Mouse (Mus musculus): ENCODE results near the gene Tanc1. TPM values are rescaled to one million over a fixed set of nuclear protein-coding genes. Genes with fewer than 3 reads are reported as not detected.

Gene Tanc1
- total and polyA plus RNA-seq, 3 experiments: 0.03 to 6.9 (median 0.49) TPM

GRCm38 (mm10) chr2:59688261-59689104 lies 76.6 kb downstream of the Tanc1 start:
- H3K9me3 ChIP-seq (replicated peaks): no peaks in the 10 kb centered on the region
- TF ChIP-seq GATA1 (IDR thresholded peaks at IDR 0.05; ENCODE audit: borderline replicate concordance, low read length): no peak
- no peak for TF ChIP-seq GATA2 (IDR thresholded peaks at IDR 0.05; ENCODE audit: borderline replicate concordance, low read depth, low read length)
- TF ChIP-seq CTCF (IDR thresholded peaks at IDR 0.05; ENCODE audit: low read depth, low read length): no peak
- TF ChIP-seq TAL1 (conservative IDR thresholded peaks at IDR 0.05; ENCODE audit: low read depth, low read length): no peak
- TF ChIP-seq POLR2AphosphoS5 (IDR thresholded peaks at IDR 0.05; ENCODE audit: insufficient replicate concordance, low read depth, low read length): no peak
- H3K27me3 ChIP-seq (ENCODE audit: insufficient read depth, low read length): peaks cover 5% of the 10 kb centered on the region
- no peak for ATAC-seq (ENCODE audit: extremely low read depth, insufficient number of reproducible peaks, low FRiP score, poor library complexity, severe bottlenecking)
- no peak for DNase-seq (ENCODE audit: low spot score)
- no peaks in the 10 kb centered on the region for H3K4me1 ChIP-seq (ENCODE audit: insufficient read depth, low read depth, low read length)
- no peak overlapping the region for H3K4me3 ChIP-seq (ENCODE audit: low read depth, low read length)
- H3K36me3 ChIP-seq (replicated peaks): no peaks in the 10 kb centered on the region

GRCm38 (mm10) chr2:59691112-59691511 lies 79.3 kb downstream of the Tanc1 start:
- Histone ChIP-seq H3K9me3 (replicated peaks) (no peaks in the 10 kb centered on the region), H3K4me3 (ENCODE audit: low read depth, low read length) (no peak overlapping the region), H3K27me3 (ENCODE audit: insufficient read depth, low read length) (peaks cover 5% of the 10 kb centered on the region), H3K36me3 (replicated peaks) (no peaks in the 10 kb centered on the region), H3K4me1 (ENCODE audit: insufficient read depth, low read depth, low read length) (no peaks in the 10 kb centered on the region)
- ATAC-seq (ENCODE audit: extremely low read depth, insufficient number of reproducible peaks, low FRiP score, poor library complexity, severe bottlenecking) (no peak), DNase-seq (ENCODE audit: low spot score) (no peak)
- TF ChIP-seq GATA2 (IDR thresholded peaks at IDR 0.05; ENCODE audit: borderline replicate concordance, low read depth, low read length) (no peak), POLR2AphosphoS5 (IDR thresholded peaks at IDR 0.05; ENCODE audit: insufficient replicate concordance, low read depth, low read length) (no peak), CTCF (IDR thresholded peaks at IDR 0.05; ENCODE audit: low read depth, low read length) (no peak), TAL1 (conservative IDR thresholded peaks at IDR 0.05; ENCODE audit: low read depth, low read length) (no peak), GATA1 (IDR thresholded peaks at IDR 0.05; ENCODE audit: borderline replicate concordance, low read length) (no peak)

- TF ChIP-seq POLR2AphosphoS5 (IDR thresholded peaks at IDR 0.05; ENCODE audit: insufficient replicate concordance, low read depth, low read length) (no peak), GATA1 (IDR thresholded peaks at IDR 0.05; ENCODE audit: borderline replicate concordance, low read length) (no peak), TAL1 (conservative IDR thresholded peaks at IDR 0.05; ENCODE audit: low read depth, low read length) (no peak), CTCF (IDR thresholded peaks at IDR 0.05; ENCODE audit: low read depth, low read length) (no peak), GATA2 (IDR thresholded peaks at IDR 0.05; ENCODE audit: borderline replicate concordance, low read depth, low read length) (no peak)
- no peak for ATAC-seq (ENCODE audit: extremely low read depth, insufficient number of reproducible peaks, low FRiP score, poor library complexity, severe bottlenecking)
- Histone ChIP-seq H3K4me1 (ENCODE audit: insufficient read depth, low read depth, low read length) (no peaks in the 10 kb centered on the region), H3K4me3 (ENCODE audit: low read depth, low read length) (no peak overlapping the region), H3K9me3 (replicated peaks) (no peaks in the 10 kb centered on the region), H3K36me3 (replicated peaks) (no peaks in the 10 kb centered on the region), H3K27me3 (ENCODE audit: insufficient read depth, low read length) (peaks cover 9% of the 10 kb centered on the region)
- DNase-seq (ENCODE audit: low spot score): no peak
Measured at GRCm38 (mm10) chr2:59693473-59693872, 81.6 kb downstream of the Tanc1 start.

GRCm38 (mm10) chr2:59697123-59697522 lies 85.3 kb downstream of the Tanc1 start:
- ATAC-seq (ENCODE audit: extremely low read depth, insufficient number of reproducible peaks, low FRiP score, poor library complexity, severe bottlenecking) (no peak), DNase-seq (ENCODE audit: low spot score) (no peak)
- Histone ChIP-seq H3K27me3 (ENCODE audit: insufficient read depth, low read length) (peaks cover 6% of the 10 kb centered on the region; the same call in 1 of the 2 replicates), H3K4me3 (ENCODE audit: low read depth, low read length) (no peak overlapping the region), H3K36me3 (replicated peaks) (no peaks in the 10 kb centered on the region), H3K9me3 (replicated peaks) (no peaks in the 10 kb centered on the region), H3K4me1 (ENCODE audit: insufficient read depth, low read depth, low read length) (no peaks in the 10 kb centered on the region)
- TF ChIP-seq POLR2AphosphoS5 (IDR thresholded peaks at IDR 0.05; ENCODE audit: insufficient replicate concordance, low read depth, low read length): no peak

GRCm38 (mm10) chr2:59697722-59698634 lies 86.1 kb downstream of the Tanc1 start:
- Histone ChIP-seq H3K9me3 (replicated peaks) (no peaks in the 10 kb centered on the region), H3K27me3 (ENCODE audit: insufficient read depth, low read length) (peaks cover 6% of the 10 kb centered on the region; the same call in 1 of the 2 replicates), H3K4me3 (ENCODE audit: low read depth, low read length) (no peak overlapping the region), H3K36me3 (replicated peaks) (no peaks in the 10 kb centered on the region), H3K4me1 (ENCODE audit: insufficient read depth, low read depth, low read length) (no peaks in the 10 kb centered on the region)
- DNase-seq (ENCODE audit: low spot score) (no peak), ATAC-seq (ENCODE audit: extremely low read depth, insufficient number of reproducible peaks, low FRiP score, poor library complexity, severe bottlenecking) (no peak)
- TF ChIP-seq GATA2 (IDR thresholded peaks at IDR 0.05; ENCODE audit: borderline replicate concordance, low read depth, low read length) (no peak), TAL1 (conservative IDR thresholded peaks at IDR 0.05; ENCODE audit: low read depth, low read length) (no peak), CTCF (IDR thresholded peaks at IDR 0.05; ENCODE audit: low read depth, low read length) (no peak), GATA1 (IDR thresholded peaks at IDR 0.05; ENCODE audit: borderline replicate concordance, low read length) (no peak), POLR2AphosphoS5 (IDR thresholded peaks at IDR 0.05; ENCODE audit: insufficient replicate concordance, low read depth, low read length) (no peak)

Measured in G1E (cell line).